Comparison of ENCODE assay signal across 15 mouse cellular contexts in genomic region chr5:61156226-61156565, GRCm38 (mm10).
DNase-seq lines count a peak whose midpoint lies in the region; ATAC-seq lines count a peak whose summit lies in the region.
"Had no signal": no experiment of that assay in that cellular context is flagged by ENCODE, and none has a peak within 500 bp of the region (broad histone marks: within the 10 kb centered on the region; RNA-seq: fewer than 3 reads in every experiment).

No protein-coding gene starts in this region.

- H3K4me2 ChIP-seq in intestine, embryonic 16.5 days (ENCODE audit: low read depth, low read length), result no peak overlapping the region
- H3K4me2 ChIP-seq in stomach, embryonic 15.5 days, result no peak overlapping the region; the same call in 1 of the 2 replicates
- H3K4me2 ChIP-seq: hindbrain, embryonic 15.5 days; limb, embryonic 12.5 days had no signal

- H3K27ac ChIP-seq in intestine, embryonic 16.5 days (ENCODE audit: low read length), result peak overlapping the region; percentile 70
- peak overlapping the region; percentile 41; the same call in 1 of the 2 replicates for H3K27ac ChIP-seq in stomach, embryonic 15.5 days
- H3K27ac ChIP-seq: hindbrain, embryonic 15.5 days; limb, embryonic 12.5 days had no signal

- 47% methylated on average over 8 of the region's 8 CpGs for WGBS in intestine, embryonic 16.5 days
- 31% methylated on average over 8 of the region's 8 CpGs for WGBS in stomach, embryonic 15.5 days

- H3K36me3 ChIP-seq in intestine, embryonic 16.5 days (ENCODE audit: control insufficient read depth, insufficient read depth, low read length), result no peaks in the 10 kb centered on the region
- no peaks in the 10 kb centered on the region for H3K36me3 ChIP-seq in stomach, embryonic 15.5 days
- H3K36me3 ChIP-seq: hindbrain, embryonic 15.5 days; limb, embryonic 12.5 days had no signal

- peak; percentile 12 for DNase-seq in gastrocnemius, postnatal 25 days
- no peak for DNase-seq in gastrocnemius, adult 18-20 months (ENCODE audit: low spot score)
- DNase-seq in lung, postnatal 10 days, result peak; percentile 2
- no peak for DNase-seq in lung, postnatal 4 days
- no peak for DNase-seq in cerebellum, postnatal 36 days
- DNase-seq in neural tube, embryonic 10.5 days (ENCODE audit: extremely low spot score, low spot score), result no peak
- DNase-seq: adrenal gland, postnatal 10 days; cerebellum, postnatal 25 days; kidney, postnatal 36 days; liver, postnatal 0 days; right cerebral cortex, adult 18-20 months had no signal

- H3K4me1 ChIP-seq in intestine, embryonic 16.5 days (ENCODE audit: control insufficient read depth, insufficient read depth, low read length), result no peaks in the 10 kb centered on the region
- H3K4me1 ChIP-seq in stomach, embryonic 15.5 days, result no peaks in the 10 kb centered on the region
- H3K4me1 ChIP-seq: hindbrain, embryonic 15.5 days; limb, embryonic 12.5 days had no signal

- H3K9ac ChIP-seq in intestine, embryonic 16.5 days (ENCODE audit: low read depth, low read length), result no peak overlapping the region
- no peak overlapping the region for H3K9ac ChIP-seq in stomach, embryonic 15.5 days
- H3K9ac ChIP-seq: hindbrain, embryonic 15.5 days; limb, embryonic 12.5 days; liver, postnatal 0 days had no signal

- no peaks in the 10 kb centered on the region for H3K27me3 ChIP-seq in intestine, embryonic 16.5 days (replicated peaks; ENCODE audit: control insufficient read depth, insufficient read depth, low read length)
- H3K27me3 ChIP-seq in stomach, embryonic 15.5 days (replicated peaks), result no peaks in the 10 kb centered on the region
- H3K27me3 ChIP-seq: hindbrain, embryonic 15.5 days; limb, embryonic 12.5 days had no signal

- peak; percentile 72 for ATAC-seq in intestine, embryonic 16.5 days
- ATAC-seq in stomach, embryonic 15.5 days (ENCODE audit: insufficient read depth, low FRiP score, low read depth), result no peak; the same call in 1 of the 2 replicates
- ATAC-seq: liver, postnatal 0 days had no signal

- H3K9me3 ChIP-seq in intestine, embryonic 16.5 days (ENCODE audit: control insufficient read depth, low read length), result no peaks in the 10 kb centered on the region
- no peaks in the 10 kb centered on the region for H3K9me3 ChIP-seq in stomach, embryonic 15.5 days
- H3K9me3 ChIP-seq: hindbrain, embryonic 15.5 days; limb, embryonic 12.5 days had no signal

- no peak overlapping the region for H3K4me3 ChIP-seq in intestine, embryonic 16.5 days (ENCODE audit: low read length)
- no peak overlapping the region for H3K4me3 ChIP-seq in stomach, embryonic 15.5 days (replicated peaks)
- H3K4me3 ChIP-seq: hindbrain, embryonic 15.5 days; limb, embryonic 12.5 days had no signal

Comparison
In these comparisons a context has a peak if more than half of its experiments do, and no peak if none do; other contexts are left out.
1. DNase-seq: peak in gastrocnemius, postnatal 25 days (single experiment) and lung, postnatal 10 days (single experiment); none in gastrocnemius, adult 18-20 months (single experiment), lung, postnatal 4 days (0 of 2), cerebellum, postnatal 36 days (0 of 2) and neural tube, embryonic 10.5 days (single experiment).